13 mouse cellular contexts compared by ENCODE assay signal in genomic region chr10:122225679-122226078, GRCm38 (mm10).
"Had no signal": no experiment of that assay in that cellular context is flagged by ENCODE, and none has a peak within 500 bp of the region (broad histone marks: within the 10 kb centered on the region; RNA-seq: fewer than 3 reads in every experiment).

No protein-coding gene starts in this region.

- DNase-seq: gastrocnemius, postnatal 14 days; gastrocnemius, postnatal 36 days; heart, adult 18-20 months; heart, postnatal 14 days; heart, postnatal 36 days; kidney, adult 11 months; kidney, adult 2 months; kidney, adult 9 months; kidney, postnatal 14 days; kidney, postnatal 36 days; layer of hippocampus, adult 9-11 months; layer of hippocampus, postnatal 36 days; left cerebral cortex, postnatal 4 days had no signal
